Mouse (Mus musculus) R1 (cell line): ENCODE results near the gene Ubald2.

Experiments used
- DNase-seq: peaks from one replicate; pipeline ENCODE4 v3.0.0-alpha.2; 2018; ENCODE audit warnings: low read depth, low spot score

Ubald2 gene

GRCm38 (mm10) chr11:116416196-116416943 is 17.5 kb upstream of the Ubald2 start:
- DNase-seq, result no peak

- no peak for DNase-seq
Measured at GRCm38 (mm10) chr11:116417054-116417453, 16.8 kb upstream of the Ubald2 start.

GRCm38 (mm10) chr11:116418194-116418840 is 15.6 kb upstream of the Ubald2 start:
- no peak for DNase-seq

- no peak for DNase-seq
Measured at GRCm38 (mm10) chr11:116418841-116419462, 14.9 kb upstream of the Ubald2 start.

GRCm38 (mm10) chr11:116421102-116421501 is 12.8 kb upstream of the Ubald2 start:
- DNase-seq, result no peak

- no peak for DNase-seq
Measured at GRCm38 (mm10) chr11:116422562-116422961, 11.3 kb upstream of the Ubald2 start.

- no peak for DNase-seq
Measured at GRCm38 (mm10) chr11:116423214-116423613, 10.7 kb upstream of the Ubald2 start.

- DNase-seq, result no peak
Measured at GRCm38 (mm10) chr11:116423782-116424620, 9.9 kb upstream of the Ubald2 start.

GRCm38 (mm10) chr11:116424621-116425407 is 9.1 kb upstream of the Ubald2 start:
- peak; percentile 75 for DNase-seq

- DNase-seq, result peak; percentile 89
Measured at GRCm38 (mm10) chr11:116426328-116426727, 7.6 kb upstream of the Ubald2 start.

- peak; percentile 73 for DNase-seq
Measured at GRCm38 (mm10) chr11:116426852-116427575, 6.9 kb upstream of the Ubald2 start.

- peak; percentile 72 for DNase-seq
Measured at GRCm38 (mm10) chr11:116428872-116429859, 4.7 kb upstream of the Ubald2 start.

GRCm38 (mm10) chr11:116429862-116430613 is 3.9 kb upstream of the Ubald2 start:
- no peak for DNase-seq

GRCm38 (mm10) chr11:116430723-116431427 is 3.0 kb upstream of the Ubald2 start:
- no peak for DNase-seq

- DNase-seq, result peak; percentile 53
Measured at GRCm38 (mm10) chr11:116431428-116432077, 2.3 kb upstream of the Ubald2 start.

- DNase-seq, result no peak
Measured at GRCm38 (mm10) chr11:116432127-116432526, 1.8 kb upstream of the Ubald2 start.
